Mouse (Mus musculus): ENCODE results near the gene Sh3rf3.
A peak's percentile ranks its signal among the peaks of the same experiment; 100 is the strongest.
"Not testable (repeated sequence)": the region's sequence is repeated elsewhere in the genome, so short reads cannot be mapped to it uniquely, and the experiment has no call there.

Gene Sh3rf3

GRCm38 (mm10) chr10:58995132-58995531 lies 182.0 kb downstream of the Sh3rf3 start:
- DNase-seq = no peak

- no peak for DNase-seq
These were observed 189.2 kb downstream of the Sh3rf3 start for GRCm38 (mm10) chr10:59002361-59002760.

GRCm38 (mm10) chr10:59011415-59011814 lies 198.3 kb downstream of the Sh3rf3 start:
- no peak for DNase-seq

- no peak for DNase-seq
These were observed 200.5 kb downstream of the Sh3rf3 start for GRCm38 (mm10) chr10:59013618-59014017.

GRCm38 (mm10) chr10:59019302-59019973 lies 206.3 kb downstream of the Sh3rf3 start:
- DNase-seq = no peak

GRCm38 (mm10) chr10:59050434-59050833 lies 237.3 kb downstream of the Sh3rf3 start:
- no peak for DNase-seq

GRCm38 (mm10) chr10:59056294-59056693 lies 243.1 kb downstream of the Sh3rf3 start:
- DNase-seq = no peak

GRCm38 (mm10) chr10:59066804-59067203 lies 253.6 kb downstream of the Sh3rf3 start:
- DNase-seq = no peak

GRCm38 (mm10) chr10:59072827-59073226 lies 259.7 kb downstream of the Sh3rf3 start:
- DNase-seq = no peak

- no peak for DNase-seq
These were observed 263.5 kb downstream of the Sh3rf3 start for GRCm38 (mm10) chr10:59076681-59077080.

GRCm38 (mm10) chr10:59077909-59078308 lies 264.8 kb downstream of the Sh3rf3 start:
- DNase-seq = no peak

GRCm38 (mm10) chr10:59085604-59086003 lies 272.4 kb downstream of the Sh3rf3 start:
- DNase-seq = no peak

- no peak for DNase-seq
These were observed 273.4 kb downstream of the Sh3rf3 start for GRCm38 (mm10) chr10:59086578-59086977.

- DNase-seq = peak; percentile 28
These were observed 276.9 kb downstream of the Sh3rf3 start for GRCm38 (mm10) chr10:59089861-59090621.

GRCm38 (mm10) chr10:59090622-59090971 lies 277.4 kb downstream of the Sh3rf3 start:
- DNase-seq = no peak

GRCm38 (mm10) chr10:59091556-59091955 lies 278.4 kb downstream of the Sh3rf3 start:
- DNase-seq = no peak

GRCm38 (mm10) chr10:59091988-59092387 lies 278.8 kb downstream of the Sh3rf3 start:
- no peak for DNase-seq

GRCm38 (mm10) chr10:59103076-59103475 lies 289.9 kb downstream of the Sh3rf3 start:
- not testable (repeated sequence) for DNase-seq

- no peak for DNase-seq
These were observed 291.5 kb downstream of the Sh3rf3 start for GRCm38 (mm10) chr10:59104683-59105082.

GRCm38 (mm10) chr10:59105885-59106284 lies 292.7 kb downstream of the Sh3rf3 start:
- no peak for DNase-seq

- no peak for DNase-seq
These were observed 293.5 kb downstream of the Sh3rf3 start for GRCm38 (mm10) chr10:59106644-59107043.

GRCm38 (mm10) chr10:59109015-59109414 lies 295.9 kb downstream of the Sh3rf3 start:
- peak; percentile 84 for DNase-seq

GRCm38 (mm10) chr10:59110386-59110785 lies 297.2 kb downstream of the Sh3rf3 start:
- no peak for DNase-seq

- DNase-seq = no peak
These were observed 299.6 kb downstream of the Sh3rf3 start for GRCm38 (mm10) chr10:59112755-59113154.

Data from right cerebral cortex, postnatal 14 days (tissue).